ENCODE assay signal across 15 mouse cellular contexts in genomic region chr2:18053243-18053950, GRCm38 (mm10). TPM values are rescaled to one million over a fixed set of nuclear protein-coding genes. Genes with fewer than 3 reads are reported as not detected.
DNase-seq lines count a peak whose midpoint lies in the region; ATAC-seq lines count a peak whose summit lies in the region.
"Had no signal": no experiment of that assay in that cellular context is flagged by ENCODE, and none has a peak within 500 bp of the region (broad histone marks: within the 10 kb centered on the region; RNA-seq: fewer than 3 reads in every experiment).

No protein-coding gene starts in this region.

- 66% methylated on average over 1 of the region's 1 CpGs for WGBS in heart, embryonic 14.5 days
- WGBS in neural tube, embryonic 11.5 days: 20% methylated on average over 1 of the region's 1 CpGs
- 46% methylated on average over 1 of the region's 1 CpGs for WGBS in neural tube, embryonic 15.5 days
- 0% methylated on average over 1 of the region's 1 CpGs for WGBS in forebrain, embryonic 12.5 days

- no peaks in the 10 kb centered on the region for H3K9me3 ChIP-seq in heart, embryonic 14.5 days (ENCODE audit: control insufficient read depth, low read length)
- no peaks in the 10 kb centered on the region for H3K9me3 ChIP-seq in neural tube, embryonic 11.5 days (ENCODE audit: control insufficient read depth, low read length)
- no peaks in the 10 kb centered on the region for H3K9me3 ChIP-seq in neural tube, embryonic 15.5 days (replicated peaks)
- H3K9me3 ChIP-seq in forebrain, embryonic 12.5 days: no peaks in the 10 kb centered on the region
- H3K9me3 ChIP-seq: liver, embryonic 12.5 days had no signal

- intact Hi-C loops in heart, postnatal 36 days (cut with DNase I): no loop called here

- no peak overlapping the region for H3K4me3 ChIP-seq in heart, embryonic 14.5 days (ENCODE audit: control insufficient read depth in 1 of 2, insufficient read depth in 1 of 2, low read depth in 1 of 2, low read length in 2 of 2)
- H3K4me3 ChIP-seq in neural tube, embryonic 11.5 days (ENCODE audit: low read depth, low read length): no peak overlapping the region; the same call in 1 of the 2 replicates
- no peak overlapping the region for H3K4me3 ChIP-seq in neural tube, embryonic 15.5 days (replicated peaks)
- H3K4me3 ChIP-seq in forebrain, embryonic 12.5 days (replicated peaks): no peak overlapping the region
- H3K4me3 ChIP-seq: liver, embryonic 12.5 days; myocyte had no signal

- no peak for DNase-seq in heart, postnatal 36 days
- DNase-seq in neural tube, embryonic 11.5 days (ENCODE audit: low spot score): no peak
- DNase-seq in retina, embryonic 14.5 days (ENCODE audit: low spot score): peak; percentile 35
- no peak for DNase-seq in urinary bladder, adult 18-20 months (ENCODE audit: low spot score in 2 of 2)
- no peak for DNase-seq in frontal cortex, postnatal 36 days (ENCODE audit: low spot score in 2 of 2)
- DNase-seq: right cerebral cortex, postnatal 14 days; thymus, postnatal 36 days had no signal

- 0 out of 4 replicates have a peak overlapping the region, but pooled peaks of 1 of the 2 experiments have one; percentile 51 for H3K27ac ChIP-seq in heart, embryonic 14.5 days (replicated peaks in 1 of 2; ENCODE audit: control insufficient read depth in 1 of 2, insufficient read depth in 1 of 2, low read depth in 2 of 2, low read length in 2 of 2)
- peak overlapping the region; percentile 100 for H3K27ac ChIP-seq in neural tube, embryonic 11.5 days (ENCODE audit: low read depth, low read length)
- H3K27ac ChIP-seq in neural tube, embryonic 15.5 days (replicated peaks): no peak overlapping the region
- H3K27ac ChIP-seq in forebrain, embryonic 12.5 days: peak overlapping the region; percentile 99

- H3K4me1 ChIP-seq in heart, embryonic 14.5 days (ENCODE audit: control insufficient read depth in 2 of 2, insufficient read depth in 2 of 2, low read length in 2 of 2): peaks cover 9 to 17% of the 10 kb centered on the region in 2 experiments; a peak in 3 of 4 replicates
- peaks cover 39% of the 10 kb centered on the region for H3K4me1 ChIP-seq in neural tube, embryonic 11.5 days (ENCODE audit: control insufficient read depth, insufficient read depth, low read length)
- H3K4me1 ChIP-seq in neural tube, embryonic 15.5 days: peaks cover 46% of the 10 kb centered on the region
- H3K4me1 ChIP-seq in forebrain, embryonic 12.5 days: peaks cover 52% of the 10 kb centered on the region

- ATAC-seq in heart, embryonic 14.5 days (ENCODE audit: insufficient number of reproducible peaks, insufficient read depth, low FRiP score, low read depth): no peak
- ATAC-seq in neural tube, embryonic 11.5 days (ENCODE audit: insufficient read depth, low FRiP score, low TSS enrichment): no peak
- no peak for ATAC-seq in neural tube, embryonic 15.5 days (ENCODE audit: low FRiP score)
- no peak for ATAC-seq in forebrain, embryonic 12.5 days (ENCODE audit: low FRiP score)
- ATAC-seq: liver, embryonic 12.5 days had no signal

- H3K27me3 ChIP-seq in heart, embryonic 14.5 days (ENCODE audit: control insufficient read depth, insufficient read depth, low read length): no peaks in the 10 kb centered on the region
- H3K27me3 ChIP-seq in neural tube, embryonic 11.5 days (ENCODE audit: control insufficient read depth, insufficient read depth, low read length): no peaks in the 10 kb centered on the region
- no peaks in the 10 kb centered on the region for H3K27me3 ChIP-seq in neural tube, embryonic 15.5 days (replicated peaks)
- H3K27me3 ChIP-seq in forebrain, embryonic 12.5 days: no peaks in the 10 kb centered on the region

- no peaks in the 10 kb centered on the region for H3K36me3 ChIP-seq in heart, embryonic 14.5 days (ENCODE audit: control insufficient read depth, insufficient read depth, low read length)
- H3K36me3 ChIP-seq in neural tube, embryonic 11.5 days (ENCODE audit: control insufficient read depth, insufficient read depth, low read length): no peaks in the 10 kb centered on the region
- no peaks in the 10 kb centered on the region for H3K36me3 ChIP-seq in neural tube, embryonic 15.5 days
- H3K36me3 ChIP-seq in forebrain, embryonic 12.5 days (replicated peaks): no peaks in the 10 kb centered on the region
- H3K36me3 ChIP-seq: liver, embryonic 12.5 days had no signal

- no peak overlapping the region for H3K9ac ChIP-seq in heart, embryonic 14.5 days (ENCODE audit: low read length)
- H3K9ac ChIP-seq in neural tube, embryonic 11.5 days (ENCODE audit: low read length): peak overlapping the region; percentile 100; the same call in 1 of the 2 replicates
- no peak overlapping the region for H3K9ac ChIP-seq in neural tube, embryonic 15.5 days (replicated peaks)
- peak overlapping the region; percentile 98; the same call in 1 of the 2 replicates for H3K9ac ChIP-seq in forebrain, embryonic 12.5 days
- H3K9ac ChIP-seq: liver, embryonic 12.5 days had no signal

- H3K4me2 ChIP-seq in heart, embryonic 14.5 days (ENCODE audit: low read length): 0 out of 2 replicates have a peak overlapping the region, but pooled peaks have one; percentile 82
- H3K4me2 ChIP-seq in neural tube, embryonic 11.5 days (ENCODE audit: low read depth): peak overlapping the region; percentile 99; the same call in 1 of the 2 replicates
- H3K4me2 ChIP-seq in neural tube, embryonic 15.5 days: no peak overlapping the region
- peak overlapping the region; percentile 96 for H3K4me2 ChIP-seq in forebrain, embryonic 12.5 days
- H3K4me2 ChIP-seq: liver, embryonic 12.5 days had no signal

RNA-seq across cellular contexts. Expression of gene Mllt10, which starts 1.6 kb away (rescaled TPM):
- polyA plus RNA-seq in heart, embryonic 14.5 days (2014; fragmentation: Nextera tagmentation; extraction: Ambion mirVana): 24.4 and 27.1 TPM in 2 replicates
- total RNA-seq in heart, postnatal 36 days (2021): 10 to 100 TPM; 32.6 to 34.2 TPM
- 39.4 and 42.6 TPM in 2 replicates for polyA plus RNA-seq in neural tube, embryonic 11.5 days (2014; fragmentation: Nextera tagmentation; extraction: Ambion mirVana)
- polyA plus RNA-seq in neural tube, embryonic 15.5 days (2015; fragmentation: Nextera tagmentation; extraction: Ambion mirVana): 46.2 and 57.7 TPM in 2 replicates
- 61.7 and 76.8 TPM in 2 replicates for polyA plus RNA-seq in forebrain, embryonic 12.5 days (2016; fragmentation: Nextera tagmentation; extraction: Ambion mirVana)

RNA-seq across cellular contexts. Expression of gene Skida1, which starts 4.5 kb away (rescaled TPM):
- polyA plus RNA-seq in heart, embryonic 14.5 days (2014; fragmentation: Nextera tagmentation; extraction: Ambion mirVana): 4.7 and 6.4 TPM in 2 replicates
- 1 to 10 TPM; 2.8 to 5.1 TPM for total RNA-seq in heart, postnatal 36 days (2021)
- 12.0 and 15.5 TPM in 2 replicates for polyA plus RNA-seq in neural tube, embryonic 11.5 days (2014; fragmentation: Nextera tagmentation; extraction: Ambion mirVana)
- 3.8 and 5.2 TPM in 2 replicates for polyA plus RNA-seq in neural tube, embryonic 15.5 days (2015; fragmentation: Nextera tagmentation; extraction: Ambion mirVana)
- 26.3 and 26.4 TPM in 2 replicates for polyA plus RNA-seq in forebrain, embryonic 12.5 days (2016; fragmentation: Nextera tagmentation; extraction: Ambion mirVana)

RNA-seq across cellular contexts. Expression of gene A930004D18Rik, which starts 15.9 kb away (rescaled TPM):
- polyA plus RNA-seq in heart, embryonic 14.5 days (2014; fragmentation: Nextera tagmentation; extraction: Ambion mirVana): 5.8 and 8.9 TPM in 2 replicates
- total RNA-seq in heart, postnatal 36 days (2021): 1 to 10 TPM; 4.6 to 6.2 TPM
- polyA plus RNA-seq in neural tube, embryonic 11.5 days (2014; fragmentation: Nextera tagmentation; extraction: Ambion mirVana): 6.9 and 7.6 TPM in 2 replicates
- 8.6 and 13.1 TPM in 2 replicates for polyA plus RNA-seq in neural tube, embryonic 15.5 days (2015; fragmentation: Nextera tagmentation; extraction: Ambion mirVana)
- 20.9 and 22.0 TPM in 2 replicates for polyA plus RNA-seq in forebrain, embryonic 12.5 days (2016; fragmentation: Nextera tagmentation; extraction: Ambion mirVana)

RNA-seq across cellular contexts. Expression of gene H2al2a, which starts 56.6 kb away (rescaled TPM):
- polyA plus RNA-seq in heart, embryonic 14.5 days (2014; fragmentation: Nextera tagmentation; extraction: Ambion mirVana): not detected in 2 replicates
- not detected for total RNA-seq in heart, postnatal 36 days (2021)
- polyA plus RNA-seq in neural tube, embryonic 11.5 days (2014; fragmentation: Nextera tagmentation; extraction: Ambion mirVana): not detected in 2 replicates
- not detected in 2 replicates for polyA plus RNA-seq in neural tube, embryonic 15.5 days (2015; fragmentation: Nextera tagmentation; extraction: Ambion mirVana)
- not detected in 2 replicates for polyA plus RNA-seq in forebrain, embryonic 12.5 days (2016; fragmentation: Nextera tagmentation; extraction: Ambion mirVana)
- total RNA-seq: gastrocnemius, postnatal 4 days; left cerebral cortex, postnatal 10 days had no signal
- polyA plus RNA-seq: liver, embryonic 12.5 days; myocyte; stomach, embryonic 14.5 days had no signal

Comparison
In these comparisons a context has a peak if more than half of its experiments do, and no peak if none do; other contexts are left out.
1. H3K9ac ChIP-seq: peak in neural tube, embryonic 11.5 days (single experiment) and forebrain, embryonic 12.5 days (single experiment); none in heart, embryonic 14.5 days (single experiment) and neural tube, embryonic 15.5 days (single experiment).